Mouse (Mus musculus): ENCODE data around the gene Ghr. TPM values are rescaled to one million over a fixed set of nuclear protein-coding genes. Genes with fewer than 3 reads are reported as not detected.

Gene Ghr
- polyA plus RNA-seq, 1 experiment from 2014 or later = 73.1 TPM

- H3K36me3 ChIP-seq (ENCODE audit: control insufficient read depth, insufficient read depth, low read length) = no peaks in the 10 kb centered on the region
- no peaks in the 10 kb centered on the region for H3K27me3 ChIP-seq (ENCODE audit: control insufficient read depth, insufficient read depth, low read length)
- no peak overlapping the region for H3K27ac ChIP-seq (replicated peaks in 1 of 2; ENCODE audit: control insufficient read depth in 1 of 2, insufficient read depth in 1 of 2, low read depth in 2 of 2, low read length in 2 of 2)
- H3K4me2 ChIP-seq (ENCODE audit: low read length) = no peak overlapping the region
- H3K9ac ChIP-seq (ENCODE audit: low read length) = no peak overlapping the region
- 62% methylated on average over 7 of the region's 7 CpGs for WGBS
- H3K4me1 ChIP-seq (ENCODE audit: control insufficient read depth in 2 of 2, insufficient read depth in 2 of 2, low read length in 2 of 2) = peaks cover 0 to 9% of the 10 kb centered on the region in 2 experiments; a peak in 2 of 4 replicates
- no peaks in the 10 kb centered on the region for H3K9me3 ChIP-seq (ENCODE audit: control insufficient read depth, low read length)
- ATAC-seq (ENCODE audit: insufficient number of reproducible peaks, insufficient read depth, low FRiP score, low read depth) = no peak
- H3K4me3 ChIP-seq (ENCODE audit: control insufficient read depth in 1 of 2, insufficient read depth in 1 of 2, low read depth in 1 of 2, low read length in 2 of 2) = no peak overlapping the region
These were observed 137.9 kb downstream of the Ghr start for GRCm38 (mm10) chr15:3445285-3445909.

GRCm38 (mm10) chr15:3444448-3445020 lies 138.8 kb downstream of the Ghr start:
- Histone ChIP-seq H3K27me3 (ENCODE audit: control insufficient read depth, insufficient read depth, low read length) (no peaks in the 10 kb centered on the region), H3K4me1 (ENCODE audit: control insufficient read depth in 2 of 2, insufficient read depth in 2 of 2, low read length in 2 of 2) (peaks cover 0 to 9% of the 10 kb centered on the region in 2 experiments; a peak in 2 of 4 replicates), H3K27ac (replicated peaks in 1 of 2; ENCODE audit: control insufficient read depth in 1 of 2, insufficient read depth in 1 of 2, low read depth in 2 of 2, low read length in 2 of 2) (no peak overlapping the region), H3K9me3 (ENCODE audit: control insufficient read depth, low read length) (no peaks in the 10 kb centered on the region), H3K4me2 (ENCODE audit: low read length) (no peak overlapping the region), H3K36me3 (ENCODE audit: control insufficient read depth, insufficient read depth, low read length) (no peaks in the 10 kb centered on the region), H3K4me3 (ENCODE audit: control insufficient read depth in 1 of 2, insufficient read depth in 1 of 2, low read depth in 1 of 2, low read length in 2 of 2) (no peak overlapping the region), H3K9ac (ENCODE audit: low read length) (no peak overlapping the region)
- 73% methylated on average over 8 of the region's 8 CpGs for WGBS
- no peak for ATAC-seq (ENCODE audit: insufficient number of reproducible peaks, insufficient read depth, low FRiP score, low read depth)

GRCm38 (mm10) chr15:3441506-3442286 lies 141.6 kb downstream of the Ghr start:
- Histone ChIP-seq H3K4me1 (ENCODE audit: control insufficient read depth in 2 of 2, insufficient read depth in 2 of 2, low read length in 2 of 2) (peaks cover 0 to 15% of the 10 kb centered on the region in 2 experiments; a peak in 3 of 4 replicates), H3K9me3 (ENCODE audit: control insufficient read depth, low read length) (no peaks in the 10 kb centered on the region), H3K27me3 (ENCODE audit: control insufficient read depth, insufficient read depth, low read length) (no peaks in the 10 kb centered on the region), H3K9ac (ENCODE audit: low read length) (no peak overlapping the region), H3K27ac (replicated peaks in 1 of 2; ENCODE audit: control insufficient read depth in 1 of 2, insufficient read depth in 1 of 2, low read depth in 2 of 2, low read length in 2 of 2) (no peak overlapping the region), H3K4me2 (ENCODE audit: low read length) (no peak overlapping the region), H3K36me3 (ENCODE audit: control insufficient read depth, insufficient read depth, low read length) (no peaks in the 10 kb centered on the region), H3K4me3 (ENCODE audit: control insufficient read depth in 1 of 2, insufficient read depth in 1 of 2, low read depth in 1 of 2, low read length in 2 of 2) (no peak overlapping the region)
- 53% methylated on average over 4 of the region's 4 CpGs for WGBS
- no peak for ATAC-seq (ENCODE audit: insufficient number of reproducible peaks, insufficient read depth, low FRiP score, low read depth)

- WGBS = 29% methylated on average over 3 of the region's 3 CpGs
- ATAC-seq (ENCODE audit: insufficient number of reproducible peaks, insufficient read depth, low FRiP score, low read depth) = no peak
- H3K9ac ChIP-seq (ENCODE audit: low read length) = no peak overlapping the region
- H3K36me3 ChIP-seq (ENCODE audit: control insufficient read depth, insufficient read depth, low read length) = no peaks in the 10 kb centered on the region
- no peaks in the 10 kb centered on the region for H3K27me3 ChIP-seq (ENCODE audit: control insufficient read depth, insufficient read depth, low read length)
- H3K9me3 ChIP-seq (ENCODE audit: control insufficient read depth, low read length) = no peaks in the 10 kb centered on the region
- H3K4me1 ChIP-seq (ENCODE audit: control insufficient read depth in 2 of 2, insufficient read depth in 2 of 2, low read length in 2 of 2) = peaks cover 13 to 50% of the 10 kb centered on the region in 2 experiments
- H3K4me3 ChIP-seq (ENCODE audit: control insufficient read depth in 1 of 2, insufficient read depth in 1 of 2, low read depth in 1 of 2, low read length in 2 of 2) = no peak overlapping the region
- H3K4me2 ChIP-seq (ENCODE audit: low read length) = no peak overlapping the region
- peak overlapping the region in 1 of 2 experiments; percentile 29; a peak in 3 of 4 replicates for H3K27ac ChIP-seq (replicated peaks in 1 of 2; ENCODE audit: control insufficient read depth in 1 of 2, insufficient read depth in 1 of 2, low read depth in 2 of 2, low read length in 2 of 2)
These were observed 145.9 kb downstream of the Ghr start for GRCm38 (mm10) chr15:3437381-3437780.

- no peaks in the 10 kb centered on the region for H3K9me3 ChIP-seq (ENCODE audit: control insufficient read depth, low read length)
- ATAC-seq (ENCODE audit: insufficient number of reproducible peaks, insufficient read depth, low FRiP score, low read depth) = no peak
- peaks cover 16 to 61% of the 10 kb centered on the region in 2 experiments for H3K4me1 ChIP-seq (ENCODE audit: control insufficient read depth in 2 of 2, insufficient read depth in 2 of 2, low read length in 2 of 2)
- H3K36me3 ChIP-seq (ENCODE audit: control insufficient read depth, insufficient read depth, low read length) = no peaks in the 10 kb centered on the region
- H3K9ac ChIP-seq (ENCODE audit: low read length) = no peak overlapping the region
- no peaks in the 10 kb centered on the region for H3K27me3 ChIP-seq (ENCODE audit: control insufficient read depth, insufficient read depth, low read length)
- 41% methylated on average over 4 of the region's 4 CpGs for WGBS
- no peak overlapping the region for H3K4me3 ChIP-seq (ENCODE audit: control insufficient read depth in 1 of 2, insufficient read depth in 1 of 2, low read depth in 1 of 2, low read length in 2 of 2)
- H3K4me2 ChIP-seq (ENCODE audit: low read length) = no peak overlapping the region
- H3K27ac ChIP-seq (replicated peaks in 1 of 2; ENCODE audit: control insufficient read depth in 1 of 2, insufficient read depth in 1 of 2, low read depth in 2 of 2, low read length in 2 of 2) = peak overlapping the region in 1 of 2 experiments; percentile 64; a peak in 1 of 4 replicates
These were observed 147.7 kb downstream of the Ghr start for GRCm38 (mm10) chr15:3435637-3436036.

- 36% methylated on average over 3 of the region's 3 CpGs for WGBS
- Histone ChIP-seq H3K36me3 (ENCODE audit: control insufficient read depth, insufficient read depth, low read length) (no peaks in the 10 kb centered on the region), H3K27me3 (ENCODE audit: control insufficient read depth, insufficient read depth, low read length) (no peaks in the 10 kb centered on the region), H3K27ac (replicated peaks in 1 of 2; ENCODE audit: control insufficient read depth in 1 of 2, insufficient read depth in 1 of 2, low read depth in 2 of 2, low read length in 2 of 2) (peak overlapping the region; percentile 24 to 87), H3K4me2 (ENCODE audit: low read length) (no peak overlapping the region), H3K9me3 (ENCODE audit: control insufficient read depth, low read length) (no peaks in the 10 kb centered on the region), H3K4me1 (ENCODE audit: control insufficient read depth in 2 of 2, insufficient read depth in 2 of 2, low read length in 2 of 2) (peaks cover 16 to 65% of the 10 kb centered on the region in 2 experiments), H3K4me3 (ENCODE audit: control insufficient read depth in 1 of 2, insufficient read depth in 1 of 2, low read depth in 1 of 2, low read length in 2 of 2) (no peak overlapping the region), H3K9ac (ENCODE audit: low read length) (no peak overlapping the region)
- no peak for ATAC-seq (ENCODE audit: insufficient number of reproducible peaks, insufficient read depth, low FRiP score, low read depth)
These were observed 148.8 kb downstream of the Ghr start for GRCm38 (mm10) chr15:3434461-3434860.

- peak; percentile 87 for ATAC-seq (ENCODE audit: insufficient number of reproducible peaks, insufficient read depth, low FRiP score, low read depth)
- Histone ChIP-seq H3K4me1 (ENCODE audit: control insufficient read depth in 2 of 2, insufficient read depth in 2 of 2, low read length in 2 of 2) (peaks cover 22 to 75% of the 10 kb centered on the region in 2 experiments), H3K9me3 (ENCODE audit: control insufficient read depth, low read length) (no peaks in the 10 kb centered on the region), H3K27me3 (ENCODE audit: control insufficient read depth, insufficient read depth, low read length) (no peaks in the 10 kb centered on the region), H3K27ac (replicated peaks in 1 of 2; ENCODE audit: control insufficient read depth in 1 of 2, insufficient read depth in 1 of 2, low read depth in 2 of 2, low read length in 2 of 2) (peak overlapping the region; percentile 87 to 96), H3K4me2 (ENCODE audit: low read length) (peak overlapping the region; percentile 47), H3K4me3 (ENCODE audit: control insufficient read depth in 1 of 2, insufficient read depth in 1 of 2, low read depth in 1 of 2, low read length in 2 of 2) (no peak overlapping the region; a peak in 1 of 4 replicates), H3K36me3 (ENCODE audit: control insufficient read depth, insufficient read depth, low read length) (no peaks in the 10 kb centered on the region), H3K9ac (ENCODE audit: low read length) (peak overlapping the region; percentile 2; the same call in 1 of the 2 replicates)
- 2% methylated on average over 7 of the region's 7 CpGs for WGBS
These were observed 150.0 kb downstream of the Ghr start for GRCm38 (mm10) chr15:3433281-3433680.

Measured in heart, embryonic 14.5 days (tissue).